In the genomic region with DNA sequence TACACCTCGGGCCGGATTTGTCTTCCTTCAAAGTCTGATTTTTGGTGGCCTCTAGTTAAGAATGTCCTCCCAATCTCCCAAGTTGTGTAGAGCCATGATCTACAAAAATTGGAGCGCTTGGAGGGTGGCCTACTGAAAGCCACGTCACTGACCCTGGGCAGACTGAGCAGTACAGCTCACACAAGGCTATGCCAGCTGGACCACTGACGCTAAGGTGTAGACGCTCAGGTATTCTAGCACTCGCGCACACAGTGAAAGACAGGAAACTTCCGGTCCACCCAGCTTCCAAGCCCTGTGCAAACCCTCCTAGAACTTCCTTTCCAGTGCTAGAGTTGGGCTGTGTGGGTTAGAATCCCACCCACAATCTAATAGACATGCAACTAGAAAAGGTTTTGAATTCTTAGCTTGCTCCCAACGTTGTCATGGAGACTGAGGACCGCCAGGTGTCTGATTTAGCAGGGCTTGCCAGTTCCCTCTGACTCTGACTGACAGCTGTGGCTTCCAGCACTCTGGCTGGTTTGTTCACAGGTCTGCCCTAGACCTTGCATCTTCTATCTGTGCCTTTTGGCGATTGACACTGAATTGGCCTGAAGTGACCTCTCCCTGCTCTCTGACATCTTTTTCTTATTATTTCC, we compare ENCODE assay signal across 9 mouse cellular contexts. TPM values are rescaled to one million over a fixed set of nuclear protein-coding genes. Genes with fewer than 3 reads are reported as not detected.
DNase-seq lines count a peak whose midpoint lies in the region; ATAC-seq lines count a peak whose summit lies in the region.
"Had no signal": no experiment of that assay in that cellular context is flagged by ENCODE, and none has a peak within 500 bp of the region (broad histone marks: within the 10 kb centered on the region; RNA-seq: fewer than 3 reads in every experiment).

No protein-coding gene starts in this region.

- H3K4me2 ChIP-seq in heart, embryonic 12.5 days = no peak overlapping the region
- H3K4me2 ChIP-seq in midbrain, embryonic 13.5 days (replicated peaks) = no peak overlapping the region

- H3K27me3 ChIP-seq in heart, embryonic 12.5 days (replicated peaks) = no peaks in the 10 kb centered on the region
- no peaks in the 10 kb centered on the region for H3K27me3 ChIP-seq in hindbrain, embryonic 10.5 days (ENCODE audit: insufficient read depth, poor library complexity, severe bottlenecking)
- no peaks in the 10 kb centered on the region for H3K27me3 ChIP-seq in midbrain, embryonic 13.5 days

- 60% methylated on average over 12 of the region's 12 CpGs for WGBS in heart, embryonic 12.5 days
- 74% methylated on average over 12 of the region's 12 CpGs for WGBS in hindbrain, embryonic 10.5 days
- 65% methylated on average over 12 of the region's 12 CpGs for WGBS in midbrain, embryonic 13.5 days

- ATAC-seq in heart, embryonic 12.5 days (ENCODE audit: insufficient number of reproducible peaks, low FRiP score) = peak; percentile 16; the same call in 1 of the 2 replicates
- ATAC-seq in midbrain, embryonic 13.5 days = peak; percentile 75

- H3K9ac ChIP-seq in heart, embryonic 12.5 days = no peak overlapping the region
- H3K9ac ChIP-seq in midbrain, embryonic 13.5 days (replicated peaks) = 0 out of 2 replicates have a peak overlapping the region, but pooled peaks have one; percentile 5

- H3K4me3 ChIP-seq in heart, embryonic 12.5 days = no peak overlapping the region
- no peak overlapping the region for H3K4me3 ChIP-seq in hindbrain, embryonic 10.5 days
- H3K4me3 ChIP-seq in midbrain, embryonic 13.5 days (replicated peaks) = no peak overlapping the region

- DNase-seq in heart, postnatal 14 days = no peak
- peak; percentile 49 for DNase-seq in ZHBTc4 (ENCODE audit: low read depth, low spot score)
- DNase-seq in hindbrain, embryonic 10.5 days (ENCODE audit: low spot score) = no peak
- DNase-seq in adrenal gland, postnatal 14 days = no peak
- DNase-seq in frontal cortex, postnatal 36 days (ENCODE audit: low spot score in 2 of 2) = no peak
- DNase-seq in cerebellum, postnatal 25 days = no peak

- H3K4me1 ChIP-seq in heart, embryonic 12.5 days (replicated peaks) = peaks cover 12% of the 10 kb centered on the region
- H3K4me1 ChIP-seq in hindbrain, embryonic 10.5 days (replicated peaks) = peaks cover 18% of the 10 kb centered on the region
- H3K4me1 ChIP-seq in midbrain, embryonic 13.5 days (replicated peaks) = no peaks in the 10 kb centered on the region; the same call in 1 of the 2 replicates

- no peak overlapping the region for H3K27ac ChIP-seq in heart, embryonic 12.5 days (ENCODE audit: poor library complexity, severe bottlenecking)
- H3K27ac ChIP-seq in hindbrain, embryonic 10.5 days = peak overlapping the region; percentile 31; the same call in 1 of the 2 replicates
- H3K27ac ChIP-seq in midbrain, embryonic 13.5 days = no peak overlapping the region
- H3K27ac ChIP-seq: kidney, postnatal 0 days had no signal

- H3K9me3 ChIP-seq in heart, embryonic 12.5 days (replicated peaks) = no peaks in the 10 kb centered on the region
- no peaks in the 10 kb centered on the region for H3K9me3 ChIP-seq in hindbrain, embryonic 10.5 days
- no peaks in the 10 kb centered on the region for H3K9me3 ChIP-seq in midbrain, embryonic 13.5 days

- H3K36me3 ChIP-seq in heart, embryonic 12.5 days = no peaks in the 10 kb centered on the region
- no peaks in the 10 kb centered on the region for H3K36me3 ChIP-seq in hindbrain, embryonic 10.5 days
- H3K36me3 ChIP-seq in midbrain, embryonic 13.5 days = no peaks in the 10 kb centered on the region

- intact Hi-C loops in heart, postnatal 14 days (cut with DNase I) = loop anchor here (2.0 kb wide), 1 partner anchor 162 kb away; no protein-coding TSS in a partner anchor

RNA-seq across cellular contexts. Expression of gene Lrrc8d, which starts 44.6 kb away (rescaled TPM):
- polyA plus RNA-seq in heart, embryonic 12.5 days (2016; fragmentation: Nextera tagmentation; extraction: Ambion mirVana) = 10.5 and 10.7 TPM in 2 replicates
- 10 to 100 TPM; 11.6 to 14.9 TPM for total RNA-seq in heart, postnatal 14 days (2021)
- polyA plus RNA-seq in hindbrain, embryonic 10.5 days (2016; fragmentation: Nextera tagmentation; extraction: Ambion mirVana) = 20.9 and 24.4 TPM in 2 replicates
- polyA plus RNA-seq in midbrain, embryonic 13.5 days (2015; fragmentation: Nextera tagmentation; extraction: Ambion mirVana) = 30.4 and 32.3 TPM in 2 replicates
- total RNA-seq in adrenal gland, postnatal 14 days (2021) = 85.6 and 87.9 TPM in 2 replicates
